Mouse (Mus musculus) CD8-positive naive resting alpha-beta T cell, adult 2 months (primary cell): ENCODE results near the gene Tuba4a.

ENCODE experiments used
- DNase-seq, 2 experiments: peaks; one replicate each; pipeline ENCODE4 v3.0.0; 2022; ENCODE audit warnings: low read depth in 2 of 2, low spot score in 2 of 2

Gene Tuba4a

GRCm38 (mm10) chr1:75212542-75212941 lies 7.1 kb downstream of the Tuba4a start:
- DNase-seq = no peak

- DNase-seq = no peak
Measured at GRCm38 (mm10) chr1:75211141-75211708, 8.4 kb downstream of the Tuba4a start.

GRCm38 (mm10) chr1:75210136-75211087 lies 9.3 kb downstream of the Tuba4a start, which contains the start of the genes Glb1l and Stk16:
Gene Glb1l, minus strand, starts transcription at chr1:75210813.
Gene Stk16, plus strand, starts transcription at chr1:75210838.
- peak; percentile 84 to 88 for DNase-seq

GRCm38 (mm10) chr1:75208967-75209678 lies 10.5 kb downstream of the Tuba4a start:
- DNase-seq = no peak

- no peak for DNase-seq
Measured at GRCm38 (mm10) chr1:75201236-75201635, 18.4 kb downstream of the Tuba4a start.

- DNase-seq = no peak
Measured at GRCm38 (mm10) chr1:75192452-75192851, 27.2 kb downstream of the Tuba4a start.

- peak; percentile 92 to 93 for DNase-seq
Measured at GRCm38 (mm10) chr1:75191622-75192402, 27.9 kb downstream of the Tuba4a start, which contains the start of the genes Ankzf1 and Atg9a. Gene Ankzf1, plus strand, starts transcription at chr1:75192151. Gene Atg9a, minus strand, starts transcription at chr1:75192196.

GRCm38 (mm10) chr1:75191258-75191621 lies 28.4 kb downstream of the Tuba4a start:
- no peak for DNase-seq

GRCm38 (mm10) chr1:75190577-75190976 lies 29.1 kb downstream of the Tuba4a start:
- DNase-seq = no peak

GRCm38 (mm10) chr1:75187914-75188483 lies 31.7 kb downstream of the Tuba4a start:
- no peak for DNase-seq

- no peak for DNase-seq
Measured at GRCm38 (mm10) chr1:75187126-75187525, 32.5 kb downstream of the Tuba4a start.

GRCm38 (mm10) chr1:75185495-75185894 lies 34.2 kb downstream of the Tuba4a start:
- DNase-seq = no peak

GRCm38 (mm10) chr1:75182160-75182559 lies 37.5 kb downstream of the Tuba4a start:
- no peak for DNase-seq

GRCm38 (mm10) chr1:75181377-75181870 lies 38.2 kb downstream of the Tuba4a start:
- DNase-seq = no peak

GRCm38 (mm10) chr1:75180741-75181140 lies 38.9 kb downstream of the Tuba4a start:
- DNase-seq = no peak

- DNase-seq = peak; percentile 66 to 73
Measured at GRCm38 (mm10) chr1:75180105-75180590, 39.5 kb downstream of the Tuba4a start, which contains the start of gene Abcb6. Gene Abcb6, minus strand, starts transcription at chr1:75180392.

- peak in 1 of 2 experiments; percentile 6 for DNase-seq
Measured at GRCm38 (mm10) chr1:75179334-75180104, 40.1 kb downstream of the Tuba4a start.

GRCm38 (mm10) chr1:75168472-75169464 lies 50.9 kb downstream of the Tuba4a start, which contains the start of gene Zfand2b:
Gene Zfand2b, plus strand, starts transcription at chr1:75168646.
- DNase-seq = peak; percentile 95 to 99
